Mouse (Mus musculus) heart, adult 2 months (tissue): Measurements from ENCODE around the gene Olfm2.
A peak's percentile ranks its signal among the peaks of the same experiment; 100 is the strongest.

Source experiments
- CTCF ChIP-seq: fragments of 200-600 bp; IDR thresholded peaks from 2 replicates; pipeline ENCODE4 v1.8.1; 2022; ENCODE audit warnings: antibody characterized with exemption, mild to moderate bottlenecking, moderate library complexity
- POLR2A ChIP-seq: fragments of 200-500 bp; IDR thresholded peaks from 2 replicates; pipeline ENCODE4 v1.6.1; 2011; ENCODE audit warnings: mild to moderate bottlenecking, low read depth, low read length, control low read depth; ENCODE audit not compliant: insufficient read depth

- TF ChIP-seq CTCF = peak; percentile 95
- no peak for TF ChIP-seq POLR2A
Measured at GRCm38 (mm10) chr9:20662325-20662724, 83.8 kb downstream of the Olfm2 start.
